In the genomic region with DNA sequence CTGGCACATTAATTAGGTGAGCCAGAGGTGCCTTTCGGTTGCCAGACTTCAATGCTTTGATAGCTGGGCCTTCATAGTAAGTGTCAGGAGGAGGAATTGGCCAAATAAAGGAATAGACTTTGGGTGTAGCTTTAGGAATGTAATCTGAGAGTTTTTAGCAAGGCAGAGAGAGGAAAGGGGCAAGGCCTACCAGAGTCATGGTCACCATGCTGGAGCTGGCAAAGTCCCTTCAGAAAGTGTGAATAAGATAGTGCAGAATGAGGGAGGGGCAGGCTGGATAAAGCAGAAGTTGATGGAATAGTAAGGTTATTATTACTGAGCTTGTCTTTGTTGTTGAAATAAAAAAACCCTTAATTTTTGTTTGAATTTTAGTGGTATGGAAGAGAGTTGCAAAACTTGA, we compare ENCODE assay signal across 8 mouse cellular contexts. TPM values are rescaled to one million over a fixed set of nuclear protein-coding genes. Genes with fewer than 3 reads are reported as not detected.
DNase-seq lines count a peak whose midpoint lies in the region; ATAC-seq and TF ChIP-seq lines count a peak whose summit lies in the region.

No protein-coding gene starts in this region.

- no peaks in the 10 kb centered on the region; the same call in 1 of the 2 replicates for H3K4me1 ChIP-seq in cerebellum, adult 2 months (ENCODE audit: control insufficient read depth, insufficient read depth, low read length)
- H3K4me1 ChIP-seq in embryonic fibroblast, embryonic 13.5 days (ENCODE audit: control insufficient read depth, insufficient read depth, low read length) = no peaks in the 10 kb centered on the region
- 0 out of 2 replicates have a peak, but pooled peaks cover 4% of the 10 kb centered on the region for H3K4me1 ChIP-seq in liver, embryonic 11.5 days (replicated peaks; ENCODE audit: control insufficient read depth, insufficient read depth, low read length)

- peak overlapping the region; percentile 81 for H3K4me2 ChIP-seq in liver, embryonic 11.5 days

- H3K27ac ChIP-seq in cerebellum, adult 2 months (ENCODE audit: insufficient read depth, low read length) = no peak overlapping the region
- peak overlapping the region; percentile 91 for H3K27ac ChIP-seq in embryonic fibroblast, embryonic 13.5 days (ENCODE audit: insufficient read depth, low read length)
- H3K27ac ChIP-seq in liver, embryonic 11.5 days (ENCODE audit: low read depth, low read length) = peak overlapping the region; percentile 33; the same call in 1 of the 2 replicates

- TF ChIP-seq CTCF in cerebellum, adult 2 months (IDR thresholded peaks at IDR 0.05; ENCODE audit: borderline replicate concordance, insufficient read depth, low read depth, low read length) = no peak
- no peak for TF ChIP-seq CTCF in embryonic fibroblast, embryonic 13.5 days (IDR thresholded peaks at IDR 0.05; ENCODE audit: borderline replicate concordance, insufficient read depth, low read length)

- 16% methylated on average over 1 of the region's 1 CpGs for WGBS in cerebellum, adult 2 months
- WGBS in liver, embryonic 11.5 days = 23% methylated on average over 1 of the region's 1 CpGs

- H3K27me3 ChIP-seq in cerebellum, adult 2 months (ENCODE audit: control insufficient read depth, insufficient read depth, low read length) = no peaks in the 10 kb centered on the region
- H3K27me3 ChIP-seq in liver, embryonic 11.5 days (replicated peaks; ENCODE audit: control insufficient read depth, insufficient read depth, low read length) = no peaks in the 10 kb centered on the region

- H3K9ac ChIP-seq in liver, embryonic 11.5 days (ENCODE audit: low read depth, low read length) = peak overlapping the region; percentile 77

- no peak for ATAC-seq in liver, embryonic 11.5 days (replicated peaks; ENCODE audit: low FRiP score)

- no peaks in the 10 kb centered on the region for H3K9me3 ChIP-seq in liver, embryonic 11.5 days (ENCODE audit: control insufficient read depth, low read length)

- peaks cover 9% of the 10 kb centered on the region for H3K36me3 ChIP-seq in liver, embryonic 11.5 days (ENCODE audit: control insufficient read depth, insufficient read depth, low read length)

- no peak for TF ChIP-seq POLR2A in cerebellum, adult 2 months (IDR thresholded peaks at IDR 0.05; ENCODE audit: borderline replicate concordance, insufficient read depth, low read length)
- no peak for TF ChIP-seq POLR2A in embryonic fibroblast, embryonic 13.5 days (IDR thresholded peaks at IDR 0.05; ENCODE audit: low read depth, low read length)

- peak overlapping the region; percentile 97 for H3K4me3 ChIP-seq in cerebellum, adult 2 months (replicated peaks; ENCODE audit: insufficient read depth, low read depth, low read length)
- peak overlapping the region; percentile 94 for H3K4me3 ChIP-seq in embryonic fibroblast, embryonic 13.5 days (ENCODE audit: insufficient read depth, low read length)
- H3K4me3 ChIP-seq in liver, embryonic 11.5 days (ENCODE audit: low read depth, low read length) = peak overlapping the region; percentile 76

- DNase-seq in cerebellum, adult 2 months = no peak
- DNase-seq in cerebellum, postnatal 4 days (ENCODE audit: low spot score in 2 of 2) = no peak
- DNase-seq in 3T3-L1 (ENCODE audit: low read depth, low spot score) = peak; percentile 44
- no peak for DNase-seq in liver, embryonic 11.5 days (ENCODE audit: low spot score)
- DNase-seq in right cerebral cortex, adult 2 months (ENCODE audit: low spot score in 2 of 2) = no peak
- no peak for DNase-seq in frontal cortex, postnatal 36 days (ENCODE audit: low spot score in 2 of 2)
- DNase-seq in spleen, postnatal 36 days (ENCODE audit: low spot score in 2 of 2) = no peak

RNA-seq across cellular contexts. Expression of a gene that starts 1.0 kb away (rescaled TPM):
- polyA plus RNA-seq in cerebellum, adult 2 months (2012; rRNA removed) = 17.6 and 18.3 TPM in 2 replicates
- 32.4 and 36.4 TPM in 2 replicates for polyA plus RNA-seq in embryonic fibroblast, embryonic 13.5 days (2011; ENCODE audit: insufficient read length, low read depth, missing spikeins)
- polyA plus RNA-seq in liver, embryonic 11.5 days (2014; fragmentation: Nextera tagmentation; extraction: Ambion mirVana) = 9.7 and 12.3 TPM in 2 replicates

RNA-seq across cellular contexts. Expression of a gene that starts 13.5 kb away (rescaled TPM):
- not detected in 2 replicates for polyA plus RNA-seq in cerebellum, adult 2 months (2012; rRNA removed)
- polyA plus RNA-seq in embryonic fibroblast, embryonic 13.5 days (2011; ENCODE audit: insufficient read length, low read depth, missing spikeins) = not detected in 2 replicates
- not detected in 2 replicates for polyA plus RNA-seq in liver, embryonic 11.5 days (2014; fragmentation: Nextera tagmentation; extraction: Ambion mirVana)
